Mouse (Mus musculus): ENCODE data around the gene Sucnr1. TPM values are rescaled to one million over a fixed set of nuclear protein-coding genes. Genes with fewer than 3 reads are reported as not detected.

The Sucnr1 gene
- total RNA-seq, 1 experiment from 2014 or later = 2.0 TPM

GRCm38 (mm10) chr3:60111889-60112646 lies 30.4 kb downstream of the Sucnr1 start:
- peak; percentile 20 for DNase-seq

- DNase-seq = no peak
Measured at GRCm38 (mm10) chr3:60114571-60114970, 32.9 kb downstream of the Sucnr1 start.

GRCm38 (mm10) chr3:60121449-60121848 lies 39.8 kb downstream of the Sucnr1 start:
- DNase-seq = no peak

GRCm38 (mm10) chr3:60123859-60124794 lies 42.5 kb downstream of the Sucnr1 start:
- no peak for DNase-seq

GRCm38 (mm10) chr3:60126564-60126963 lies 44.9 kb downstream of the Sucnr1 start:
- no peak for DNase-seq

GRCm38 (mm10) chr3:60128282-60128681 lies 46.6 kb downstream of the Sucnr1 start:
- no peak for DNase-seq

- no peak for DNase-seq
Measured at GRCm38 (mm10) chr3:60135801-60136200, 54.1 kb downstream of the Sucnr1 start.

Other genes starting within 250 kb of the Sucnr1 start
- gene Gm8298, start 220.8 kb upstream of the Sucnr1 start, total RNA-seq (2021) = not detected in 2 replicates
- gene C130079G13Rik, start 156.7 kb upstream of the Sucnr1 start, total RNA-seq (2021) = not detected in 2 replicates
- not detected in 2 replicates for gene Aadacl2, start 75.1 kb upstream of the Sucnr1 start, total RNA-seq (2021)
- 3.0 and 53.4 TPM in 2 replicates for gene Aadac, start 56.2 kb upstream of the Sucnr1 start, total RNA-seq (2021)